Mouse (Mus musculus) megakaryocyte, embryonic 14.5 days (primary cell): ENCODE measurements at regions not wholly inside any gene's neighbourhood (a gene's known extent, or its start where the extent isn't known, plus 50 kb on each side); places are given as distances from the start of the nearest gene placed in this dataset.

Experiments
- H3K27me3 ChIP-seq: replicated peaks from 2 replicates; pipeline ENCODE3; 2012; ENCODE audit warnings: inconsistent platforms
- H3K36me3 ChIP-seq: replicated peaks from 2 replicates; pipeline ENCODE3; 2012; ENCODE audit warnings: low read length, inconsistent platforms, mixed read lengths
- H3K4me1 ChIP-seq: 2 replicates; pipeline ENCODE4 v1.6.1; 2012; ENCODE audit warnings: inconsistent platforms
- H3K4me3 ChIP-seq: replicated peaks from 2 replicates; pipeline ENCODE3; 2012; ENCODE audit warnings: moderate library complexity, mild to moderate bottlenecking, inconsistent platforms
- H3K9me3 ChIP-seq: 2 replicates; pipeline ENCODE4 v1.6.1; 2012; ENCODE audit warnings: inconsistent platforms
- FLI1 ChIP-seq: IDR thresholded peaks from 2 replicates; pipeline ENCODE4 v1.6.1; 2012; ENCODE audit warnings: low read length, inconsistent platforms, mixed read lengths
- GATA1 ChIP-seq: IDR thresholded peaks from 3 replicates; pipeline ENCODE4 v1.6.1; 2012; ENCODE audit warnings: mixed read lengths, low read length, inconsistent platforms, borderline replicate concordance

DNA sequence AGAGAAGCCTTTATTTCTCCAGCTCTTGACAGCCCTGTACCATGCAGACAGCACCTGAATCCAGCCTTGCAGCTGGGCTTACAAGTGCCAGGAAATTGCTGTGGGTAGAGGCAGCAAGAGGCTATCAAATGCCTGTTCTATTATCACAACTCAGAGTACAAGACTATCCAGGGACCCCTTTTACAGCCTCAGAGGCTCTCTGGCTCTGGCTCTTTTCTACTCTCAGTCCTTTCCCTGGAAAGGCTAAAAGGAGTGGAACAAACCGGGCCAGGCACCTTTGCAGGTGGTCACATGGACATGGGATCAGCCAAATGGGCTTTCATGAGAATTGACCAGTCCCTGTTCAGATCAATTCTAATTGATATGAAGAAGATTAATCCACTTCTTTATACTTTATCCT is 125.7 kb downstream of the Qrsl1 start:
- H3K36me3 ChIP-seq = no peaks in the 10 kb centered on the region
- H3K4me1 ChIP-seq = peaks cover 5% of the 10 kb centered on the region; the same call in 1 of the 2 replicates
- TF ChIP-seq FLI1 = no peak
- TF ChIP-seq GATA1 = no peak
- H3K27me3 ChIP-seq = no peaks in the 10 kb centered on the region
- no peak overlapping the region for H3K4me3 ChIP-seq
- H3K9me3 ChIP-seq = no peaks in the 10 kb centered on the region

DNA sequence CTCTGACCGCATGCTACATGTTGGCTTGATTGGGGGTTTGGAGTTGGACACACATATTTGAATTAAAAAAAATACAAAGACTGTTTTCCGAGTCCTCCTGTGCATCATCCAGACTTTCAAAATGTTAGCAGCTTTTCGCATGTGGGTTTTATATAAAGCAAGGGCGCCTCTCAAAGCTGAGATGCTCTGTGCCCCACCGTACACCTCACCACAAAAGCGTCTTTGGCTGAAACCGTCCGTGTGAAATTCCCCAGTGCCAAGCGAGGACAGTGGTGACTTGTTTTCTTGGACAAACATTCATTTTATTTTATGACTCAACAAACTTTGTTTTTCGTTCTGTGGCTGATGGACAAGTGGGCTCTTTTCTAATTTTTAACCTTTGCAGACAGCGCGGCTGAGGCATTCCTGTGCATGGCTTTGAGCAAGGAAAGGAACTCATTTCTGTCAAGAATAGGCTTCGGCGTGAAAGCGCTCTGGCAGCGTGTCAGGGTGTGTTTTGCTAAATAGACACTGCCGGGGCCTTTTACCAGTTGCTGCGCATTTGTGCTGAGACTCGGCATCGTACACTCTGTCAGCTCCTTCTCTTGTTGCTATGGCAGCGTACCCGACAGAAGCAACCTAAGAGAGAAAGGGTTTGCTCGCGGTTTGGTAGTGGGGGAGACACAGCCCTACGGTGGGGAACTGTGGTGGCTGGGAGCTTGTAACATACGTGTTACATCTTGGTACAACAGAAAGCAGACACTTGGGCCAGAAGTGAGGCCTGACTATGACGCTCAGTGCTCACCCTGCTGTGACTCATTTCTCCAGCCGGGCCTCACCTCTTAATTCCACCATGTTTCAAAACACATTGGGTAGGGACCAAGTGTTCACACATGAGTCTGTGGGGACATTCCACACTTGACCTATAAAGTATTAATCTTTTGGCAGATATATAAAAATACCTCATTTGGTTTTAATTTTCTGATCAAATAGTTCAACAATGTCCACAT is 123.6 kb downstream of the Qrsl1 start:
- peaks cover 20% of the 10 kb centered on the region for H3K9me3 ChIP-seq
- H3K4me1 ChIP-seq = peaks cover 5% of the 10 kb centered on the region; the same call in 1 of the 2 replicates
- TF ChIP-seq FLI1 (no peak), GATA1 (no peak)
- no peaks in the 10 kb centered on the region for H3K27me3 ChIP-seq
- H3K36me3 ChIP-seq = peaks cover 18% of the 10 kb centered on the region
- no peak overlapping the region for H3K4me3 ChIP-seq

DNA sequence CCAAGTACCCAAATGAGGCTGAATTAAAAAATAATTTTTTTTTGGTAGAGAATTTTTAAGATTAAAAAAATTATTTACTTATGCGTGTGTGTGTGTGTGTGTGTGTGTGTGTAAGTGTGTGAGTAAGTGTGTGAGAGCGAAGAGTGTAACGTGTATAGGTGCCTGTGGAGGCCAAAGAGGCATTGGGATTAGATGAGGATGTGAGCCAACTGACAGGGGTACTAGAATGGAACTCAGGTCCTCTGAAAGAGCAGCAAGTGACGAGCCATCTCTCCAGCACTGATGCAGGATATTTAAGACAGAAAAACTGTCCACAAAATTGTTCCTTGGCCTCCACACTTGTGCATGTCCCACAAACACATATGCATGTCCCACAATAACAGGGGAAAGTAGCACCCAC is 121.0 kb downstream of the Qrsl1 start:
- Histone ChIP-seq H3K27me3 (no peaks in the 10 kb centered on the region), H3K4me1 (peaks cover 4% of the 10 kb centered on the region; the same call in 1 of the 2 replicates), H3K4me3 (no peak overlapping the region), H3K36me3 (peaks cover 22% of the 10 kb centered on the region), H3K9me3 (peaks cover 28% of the 10 kb centered on the region)
- TF ChIP-seq FLI1 = no peak
- TF ChIP-seq GATA1 = no peak

DNA sequence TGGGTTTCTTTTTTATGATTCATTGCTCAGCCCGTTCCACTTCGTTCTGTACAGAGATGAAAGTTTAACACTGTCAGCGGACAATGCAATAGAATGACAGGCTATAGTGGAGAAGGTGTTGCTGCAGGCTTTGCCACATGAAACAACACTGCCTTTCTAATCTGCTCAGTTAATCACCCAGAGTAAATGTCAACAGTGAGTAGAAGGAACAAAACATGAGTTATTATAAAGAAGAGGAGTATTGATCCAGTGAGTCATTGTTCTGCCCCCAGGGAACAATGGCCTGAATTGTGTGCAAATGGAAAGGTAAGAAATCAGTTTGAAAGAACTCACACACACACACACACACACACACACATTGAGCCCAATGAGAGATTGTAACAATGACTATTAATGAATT is 118.2 kb downstream of the Qrsl1 start:
- H3K27me3 ChIP-seq = no peaks in the 10 kb centered on the region
- peaks cover 28% of the 10 kb centered on the region for H3K9me3 ChIP-seq
- H3K36me3 ChIP-seq = peaks cover 22% of the 10 kb centered on the region
- no peak for TF ChIP-seq FLI1
- TF ChIP-seq GATA1 = no peak
- no peak overlapping the region for H3K4me3 ChIP-seq
- H3K4me1 ChIP-seq = peaks cover 4% of the 10 kb centered on the region; the same call in 1 of the 2 replicates

DNA sequence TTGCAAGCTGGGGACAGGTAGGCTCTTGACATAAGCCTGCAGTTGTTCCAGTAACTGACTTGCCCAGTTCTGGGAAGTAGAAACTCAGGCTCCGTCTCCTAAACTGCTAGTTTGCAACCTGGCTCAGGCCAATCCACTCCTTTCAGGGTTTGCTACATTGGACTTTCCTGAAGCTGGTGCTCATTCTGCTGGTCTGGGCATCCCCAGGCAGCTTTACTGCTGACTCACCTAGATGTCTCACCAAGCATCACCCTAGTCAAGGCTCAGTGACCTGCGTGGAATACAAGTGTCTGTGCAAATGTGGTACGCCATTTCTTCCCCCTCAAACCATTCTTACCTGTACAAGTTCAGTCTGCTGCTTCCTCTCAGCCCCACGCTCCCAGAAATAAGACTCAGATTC is 110.8 kb downstream of the Qrsl1 start:
- TF ChIP-seq GATA1 (no peak), FLI1 (no peak)
- Histone ChIP-seq H3K9me3 (no peaks in the 10 kb centered on the region), H3K36me3 (no peaks in the 10 kb centered on the region), H3K27me3 (no peaks in the 10 kb centered on the region), H3K4me1 (peaks cover 41% of the 10 kb centered on the region), H3K4me3 (no peak overlapping the region)

DNA sequence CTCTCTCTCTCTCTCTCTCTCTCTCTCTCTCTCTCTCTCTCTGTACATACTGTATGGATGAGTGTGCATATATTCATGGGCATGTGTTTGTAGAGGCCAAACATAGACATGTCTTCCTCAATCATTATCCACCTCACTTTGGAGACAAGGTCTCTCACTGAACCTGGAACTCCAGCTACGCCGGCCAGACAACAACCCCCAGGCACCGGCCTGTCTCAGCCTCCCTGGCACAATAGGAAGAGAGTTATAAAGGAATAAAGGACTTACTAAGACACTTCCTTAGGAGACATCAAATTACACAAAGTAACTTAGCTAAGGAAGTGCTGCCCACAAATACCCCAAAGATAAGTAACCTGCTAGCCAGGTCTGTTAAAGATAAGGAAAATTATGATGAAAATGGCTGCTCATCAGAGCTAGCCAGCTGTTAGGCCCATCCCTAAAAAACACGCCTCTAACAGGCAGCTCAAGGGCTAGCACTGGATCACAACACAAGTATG is 110.0 kb downstream of the Qrsl1 start:
- H3K4me3 ChIP-seq = no peak overlapping the region
- no peaks in the 10 kb centered on the region for H3K27me3 ChIP-seq
- no peaks in the 10 kb centered on the region for H3K9me3 ChIP-seq
- H3K36me3 ChIP-seq = no peaks in the 10 kb centered on the region
- TF ChIP-seq FLI1 (no peak), GATA1 (no peak; the same call in 2 of the 3 replicates)
- peaks cover 37% of the 10 kb centered on the region for H3K4me1 ChIP-seq

DNA sequence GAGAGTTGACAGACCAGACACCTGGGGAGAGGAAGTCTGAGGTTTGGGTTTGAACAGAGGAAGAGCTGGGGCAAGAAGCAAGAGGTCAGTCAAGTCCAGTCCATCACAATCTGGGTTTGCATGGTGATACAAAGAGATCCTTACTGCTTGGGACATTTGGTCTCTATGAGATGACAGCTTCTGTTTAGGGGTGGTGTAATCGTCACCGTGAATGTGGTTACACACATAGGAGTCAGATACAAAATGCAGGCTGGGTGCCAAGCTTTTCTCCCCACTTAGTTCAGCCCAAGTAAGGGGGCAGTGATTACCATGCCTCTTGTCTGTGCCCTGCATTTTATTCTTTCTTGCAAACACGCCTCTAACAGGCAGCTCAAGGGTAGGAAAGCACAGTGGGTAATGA is 108.9 kb downstream of the Qrsl1 start:
- no peaks in the 10 kb centered on the region for H3K36me3 ChIP-seq
- TF ChIP-seq GATA1 (no peak), FLI1 (no peak)
- H3K4me3 ChIP-seq = no peak overlapping the region
- no peaks in the 10 kb centered on the region for H3K9me3 ChIP-seq
- H3K4me1 ChIP-seq = peaks cover 37% of the 10 kb centered on the region
- no peaks in the 10 kb centered on the region for H3K27me3 ChIP-seq

DNA sequence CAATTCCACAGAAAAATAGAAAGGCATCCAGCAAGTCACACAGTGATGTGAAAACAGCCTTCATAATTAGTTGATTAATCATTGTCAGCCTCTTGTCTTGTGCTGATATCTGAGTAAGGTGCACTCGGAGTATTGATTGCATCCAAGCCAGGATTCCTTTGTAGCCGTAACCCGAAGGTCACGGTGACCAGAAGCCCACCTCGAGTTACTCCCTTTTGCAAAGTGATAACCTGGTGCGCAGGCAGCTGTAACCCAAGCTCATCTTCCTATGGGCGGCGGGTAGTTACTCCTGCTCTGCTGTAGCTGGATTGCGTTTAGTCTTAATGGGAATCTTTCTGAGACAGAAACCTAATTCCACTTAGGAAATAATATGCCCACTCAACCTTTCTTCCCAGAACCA is 107.0 kb downstream of the Qrsl1 start:
- peaks cover 35% of the 10 kb centered on the region for H3K4me1 ChIP-seq
- H3K4me3 ChIP-seq = no peak overlapping the region
- H3K27me3 ChIP-seq = no peaks in the 10 kb centered on the region
- no peak for TF ChIP-seq GATA1
- TF ChIP-seq FLI1 = no peak
- H3K36me3 ChIP-seq = no peaks in the 10 kb centered on the region
- H3K9me3 ChIP-seq = no peaks in the 10 kb centered on the region

DNA sequence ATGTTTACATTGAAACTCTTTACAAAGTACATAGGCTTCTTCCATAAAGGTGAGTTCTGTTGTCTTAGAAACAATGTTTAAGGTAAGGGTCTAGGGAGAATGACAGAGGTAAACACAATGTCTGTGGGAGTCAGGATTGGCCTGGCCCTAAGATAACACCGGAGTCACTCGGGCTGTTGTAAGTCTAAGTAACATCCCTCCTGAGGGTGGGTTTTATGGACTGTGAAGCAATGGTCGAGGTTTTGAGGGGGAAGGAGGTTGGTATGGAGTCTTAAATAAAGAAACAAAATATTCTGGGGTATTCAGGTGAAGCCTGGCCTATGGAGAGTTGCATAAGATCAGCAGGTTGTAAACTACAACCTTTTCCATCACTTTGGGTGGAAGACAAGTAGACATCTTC is 101.5 kb downstream of the Qrsl1 start:
- H3K27me3 ChIP-seq = no peaks in the 10 kb centered on the region
- no peak overlapping the region for H3K4me3 ChIP-seq

DNA sequence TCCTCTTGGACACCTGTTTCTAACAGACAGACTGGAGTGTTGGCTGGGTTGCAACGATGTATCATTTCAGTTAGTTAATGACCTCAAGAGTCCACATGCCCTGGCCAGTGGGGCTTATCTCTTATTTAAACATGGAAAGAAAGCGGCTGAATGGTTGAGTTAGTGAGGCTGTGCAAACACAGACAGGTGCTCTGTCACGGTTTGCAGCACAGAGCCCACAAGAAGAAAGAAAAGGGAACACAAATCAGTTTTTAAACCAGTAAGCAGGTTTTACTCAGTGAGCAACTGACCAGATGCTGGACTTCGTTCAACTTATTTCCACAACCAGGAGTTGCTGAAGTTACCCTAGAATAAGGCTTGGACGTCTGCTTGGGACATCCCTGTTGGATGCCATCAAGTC is 86.3 kb downstream of the Qrsl1 start:
- no peaks in the 10 kb centered on the region for H3K36me3 ChIP-seq
- H3K4me1 ChIP-seq = peaks cover 4% of the 10 kb centered on the region; the same call in 1 of the 2 replicates
- no peaks in the 10 kb centered on the region for H3K9me3 ChIP-seq
- TF ChIP-seq FLI1 (no peak), GATA1 (no peak)
- H3K4me3 ChIP-seq = no peak overlapping the region
- no peaks in the 10 kb centered on the region for H3K27me3 ChIP-seq

More for the DNA sequence above, 101.5 kb downstream of the Qrsl1 start:
- H3K36me3 ChIP-seq = peaks cover 5% of the 10 kb centered on the region
- H3K4me1 ChIP-seq = 0 out of 2 replicates have a peak, but pooled peaks cover 3% of the 10 kb centered on the region
- peaks cover 12% of the 10 kb centered on the region for H3K9me3 ChIP-seq
- no peak for TF ChIP-seq FLI1
- TF ChIP-seq GATA1 = no peak
